Mouse (Mus musculus) macrophage (primary cell): Measurements from ENCODE around the gene Lonp1. TPM values are rescaled to one million over a fixed set of nuclear protein-coding genes. Genes with fewer than 3 reads are reported as not detected.

Experiments
- H3K27ac ChIP-seq: fragments of 350-480 bp; formaldehyde crosslinking; 2 replicates; pipeline ENCODE4 v1.9.0; 2021
- H3K36me3 ChIP-seq: fragments of 350-480 bp; formaldehyde crosslinking; 2 replicates; pipeline ENCODE4 v1.9.0; 2021; ENCODE audit errors: inconsistent target
- H3K4me3 ChIP-seq: fragments of 350-480 bp; formaldehyde crosslinking; 2 replicates; pipeline ENCODE4 v1.9.0; 2021; ENCODE audit errors: inconsistent target
- H3K79me2 ChIP-seq: fragments of 350-480 bp; formaldehyde crosslinking; 2 replicates; pipeline ENCODE4 v1.9.0; 2021; ENCODE audit errors: inconsistent target
- WGBS: methylation state at CpG from one replicate; pipeline ENCODE4 v1.1.7; 2026; ENCODE audit warnings: inconsistent platforms; ENCODE audit not compliant: missing documents; 5-methylcytosine and 5-hydroxymethylcytosine counted together
- polyA plus RNA-seq: library from polyadenylated mRNA; stranded (reverse); fragments of 250-400 nt; gene quantifications from 3 replicates; pipeline ENCODE4 v1.2.4, GENCODE M21; 2018; ENCODE audit warnings: inconsistent platforms
- total RNA-seq, 78 experiments: library from RNA; depleted of rRNA; stranded (reverse); fragments of 250-400 nt; gene quantifications; 1 replicate in 9 of 78; 2 replicates in 24 of 78; 3 replicates in 43 of 78; 4 replicates in 2 of 78; pipeline ENCODE4 v1.2.4; 2018; ENCODE audit warnings: inconsistent platforms in 56 of 78

The Lonp1 gene
- 10 to 100 TPM; 20.0 to 96.5 (median 52.9) TPM for total RNA-seq (2018; cell fraction: chromatin; rRNA removed)
- total RNA-seq (2018; cell fraction: cytosol; rRNA removed), result 10 to 100 TPM; 25.3 to 41.8 (median 32.0) TPM
- total RNA-seq (2018; cell fraction: nucleus; rRNA removed), result 10 to 100 TPM; 18.6 to 73.4 (median 44.9) TPM
- 25.9 to 34.1 TPM (median 32.5 TPM) in 3 replicates for polyA plus RNA-seq

- peak within 1 kb of the TSS; percentile 37 for H3K27ac ChIP-seq
- H3K36me3 ChIP-seq, result peaks cover 8% of the 10 kb centered on the region; the same call in 1 of the 2 replicates
- H3K79me2 ChIP-seq, result peaks cover 33% of the 10 kb centered on the region
- peak within 1 kb of the TSS; percentile 77 for H3K4me3 ChIP-seq
- under 1% methylated on average over 44 of the region's 51 CpGs for WGBS
Observed at GRCm38 (mm10) chr17:56626754-56627470, at the start of gene Lonp1. Lonp1 (minus strand) TSS chr17:56626887.

DNA sequence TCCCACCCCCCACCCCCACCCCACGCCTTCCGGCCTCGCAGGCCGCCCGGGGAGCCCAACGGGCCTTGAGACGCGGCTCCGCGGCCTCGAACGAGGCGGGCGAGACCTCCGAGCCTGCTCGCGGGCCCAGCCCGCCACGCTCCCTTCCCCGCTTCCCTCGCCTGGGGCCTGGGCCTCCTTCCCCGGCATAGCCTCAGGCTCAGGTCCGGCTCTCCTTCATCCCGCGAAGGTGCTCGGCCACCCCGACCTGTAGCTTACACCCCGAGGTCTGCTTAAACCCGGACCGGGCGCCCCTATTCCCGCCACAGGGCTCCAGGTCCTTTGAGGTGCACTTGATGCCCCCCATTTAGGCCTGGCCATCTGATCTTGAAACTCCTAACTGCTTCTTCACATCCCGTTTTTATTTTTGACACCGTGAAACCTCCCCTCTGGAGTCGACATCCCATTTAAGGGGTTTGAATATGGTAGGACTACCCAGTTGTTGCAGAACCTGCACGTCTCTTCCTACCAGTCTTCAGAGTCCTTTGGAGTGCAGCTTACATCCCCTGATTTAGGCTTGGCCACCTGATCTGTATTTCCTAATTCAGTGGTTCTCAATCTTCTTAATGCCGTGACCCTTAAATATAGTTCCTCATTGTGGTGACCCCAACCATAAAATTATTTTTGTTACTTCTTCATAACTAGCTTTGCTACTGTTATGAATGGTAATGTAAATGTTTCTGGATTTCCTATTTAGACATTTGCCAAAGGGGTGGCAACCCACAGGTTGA is 47.1 kb upstream of the Lonp1 start:
- Histone ChIP-seq H3K79me2 (peaks cover 53% of the 10 kb centered on the region), H3K4me3 (peak overlapping the region; percentile 76), H3K27ac (peak overlapping the region; percentile 36), H3K36me3 (peaks cover 7% of the 10 kb centered on the region; the same call in 1 of the 2 replicates)
- under 1% methylated on average over 35 of the region's 37 CpGs for WGBS

DNA sequence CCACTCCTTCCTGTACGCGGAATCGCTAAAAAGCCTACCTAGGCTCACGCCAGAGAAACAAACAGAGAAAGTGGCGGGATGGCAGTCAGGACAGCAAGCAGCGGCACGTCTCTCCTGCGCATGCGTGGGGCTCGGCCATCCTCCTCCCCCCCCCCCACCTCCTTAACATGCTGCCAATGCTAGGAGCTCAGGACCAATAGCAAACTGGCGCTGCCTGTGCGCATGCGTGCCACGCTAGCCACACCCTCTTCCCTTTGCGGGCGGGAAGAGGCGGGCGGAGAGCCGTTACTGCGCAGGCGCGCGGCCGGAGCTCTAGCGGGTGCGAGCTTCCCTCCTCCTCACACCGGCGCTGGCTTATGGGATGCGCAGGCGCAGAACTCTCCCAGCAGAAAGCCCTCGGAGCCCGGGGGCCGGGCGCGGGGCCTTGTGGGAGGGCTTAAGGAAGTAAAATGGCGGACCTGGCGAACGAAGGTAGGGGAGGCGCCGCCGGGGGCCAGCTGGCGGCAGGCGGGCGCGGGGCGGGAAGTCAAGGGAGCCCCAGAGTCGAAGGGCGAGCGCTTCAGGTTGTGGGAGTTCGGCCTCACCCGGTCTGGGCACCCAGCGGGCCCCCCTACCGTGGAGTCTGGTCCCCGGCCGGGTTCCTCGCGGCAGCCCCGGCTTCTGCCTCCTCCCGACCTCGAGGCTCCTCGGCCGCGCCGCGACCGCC is 46.4 kb upstream of the Lonp1 start, which contains the start of gene Ranbp3:
Ranbp3 (plus strand) TSS at position 354 of the 706 bp plus-strand sequence.
- Histone ChIP-seq H3K4me3 (peak within 1 kb of the TSS; percentile 76), H3K27ac (peak within 1 kb of the TSS; percentile 59), H3K36me3 (peaks cover 7% of the 10 kb centered on the region; the same call in 1 of the 2 replicates), H3K79me2 (peaks cover 45% of the 10 kb centered on the region)
- under 1% methylated on average over 62 of the region's 66 CpGs for WGBS

DNA sequence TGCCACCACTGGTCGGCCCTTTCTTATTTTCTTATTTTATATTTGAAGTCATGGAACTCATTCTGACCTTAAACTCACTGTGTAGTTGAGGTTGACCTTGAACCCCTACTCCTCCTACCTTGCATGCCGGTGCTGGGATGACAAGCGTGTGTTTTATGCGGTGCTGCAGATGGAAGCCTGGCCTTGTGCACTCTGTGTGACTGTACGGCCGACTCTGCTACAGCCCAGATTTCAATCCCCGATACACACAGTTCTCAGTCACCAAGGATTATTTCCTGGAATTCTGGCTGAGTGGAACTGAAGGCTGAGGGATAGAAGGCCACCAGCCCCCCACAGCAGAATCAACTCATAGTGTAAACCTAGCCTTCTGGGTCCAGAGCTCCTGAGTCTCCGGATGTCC is 43.1 kb upstream of the Lonp1 start:
- Histone ChIP-seq H3K27ac (no peak overlapping the region), H3K4me3 (no peak overlapping the region), H3K79me2 (peaks cover 12% of the 10 kb centered on the region), H3K36me3 (no peaks in the 10 kb centered on the region)
- 94% methylated on average over 8 of the region's 8 CpGs for WGBS

DNA sequence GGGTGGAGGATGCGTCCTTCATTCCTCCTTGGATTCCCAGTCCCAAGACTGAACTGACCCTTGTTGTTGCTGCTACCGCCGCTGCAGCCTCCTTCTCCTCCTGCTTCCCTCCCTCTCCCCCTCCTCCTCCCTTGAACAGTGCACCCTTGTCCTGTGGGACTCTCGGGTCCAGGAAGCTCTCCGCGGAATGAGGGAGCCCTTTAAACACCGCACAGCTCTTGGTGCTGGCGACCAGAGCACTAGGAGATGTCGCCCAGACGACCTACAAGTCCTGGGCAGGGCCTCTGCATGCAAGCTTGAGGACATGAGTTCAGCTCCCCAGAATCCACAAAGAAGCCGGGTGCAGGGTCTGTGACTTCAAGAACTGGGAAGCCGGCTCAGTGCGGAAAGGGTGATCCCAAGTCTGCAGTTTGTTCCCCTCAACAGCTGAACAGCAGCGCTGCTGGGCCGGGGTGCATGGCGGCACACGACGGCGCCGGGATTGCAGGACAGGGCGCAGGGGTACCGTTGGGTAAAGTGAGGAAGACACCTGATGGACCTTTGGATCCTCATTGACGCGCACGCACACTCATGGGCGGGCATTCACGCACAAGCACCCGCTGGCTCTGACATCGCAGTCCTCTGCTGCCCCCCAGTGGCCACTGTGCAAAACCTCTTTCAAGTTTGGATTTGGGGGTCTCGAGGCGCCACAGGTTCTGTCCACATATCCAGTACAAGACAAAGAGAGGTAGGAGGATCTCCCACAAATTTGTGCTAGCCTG is 41.9 kb upstream of the Lonp1 start:
- WGBS, result 8% methylated on average over 31 of the region's 31 CpGs
- peak overlapping the region; percentile 21 for H3K4me3 ChIP-seq
- H3K27ac ChIP-seq, result no peak overlapping the region
- no peaks in the 10 kb centered on the region; the same call in 1 of the 2 replicates for H3K79me2 ChIP-seq
- no peaks in the 10 kb centered on the region for H3K36me3 ChIP-seq

DNA sequence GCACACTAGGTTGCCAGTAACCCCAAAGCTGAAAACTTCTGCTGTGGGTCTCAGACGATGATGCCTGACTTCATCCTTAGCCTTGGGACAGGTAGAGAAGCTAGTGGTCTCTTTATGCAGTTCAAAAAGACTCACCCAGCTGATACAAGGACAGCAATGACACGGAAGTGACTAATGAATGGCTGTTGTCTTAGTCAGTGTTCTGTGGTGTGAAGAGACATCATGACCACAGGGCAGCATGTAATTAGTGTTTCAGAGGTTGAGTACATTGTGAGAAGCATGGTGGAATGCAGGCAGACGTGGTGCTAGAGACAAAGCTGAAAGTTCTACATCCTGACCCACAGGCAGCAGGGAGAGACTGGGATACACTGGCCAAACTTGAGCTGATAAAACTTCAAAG is 40.9 kb upstream of the Lonp1 start:
- 72% methylated on average over 3 of the region's 3 CpGs for WGBS
- no peaks in the 10 kb centered on the region for H3K79me2 ChIP-seq
- no peak overlapping the region for H3K4me3 ChIP-seq
- H3K27ac ChIP-seq, result no peak overlapping the region
- no peaks in the 10 kb centered on the region for H3K36me3 ChIP-seq

GRCm38 (mm10) chr17:56666384-56666783 is 39.7 kb upstream of the Lonp1 start:
- no peaks in the 10 kb centered on the region for H3K79me2 ChIP-seq
- no peak overlapping the region for H3K27ac ChIP-seq
- H3K36me3 ChIP-seq, result no peaks in the 10 kb centered on the region
- 90% methylated on average over 4 of the region's 4 CpGs for WGBS
- no peak overlapping the region for H3K4me3 ChIP-seq

GRCm38 (mm10) chr17:56664333-56664732 is 37.6 kb upstream of the Lonp1 start:
- Histone ChIP-seq H3K4me3 (no peak overlapping the region), H3K27ac (no peak overlapping the region), H3K36me3 (no peaks in the 10 kb centered on the region), H3K79me2 (no peaks in the 10 kb centered on the region)
- WGBS, result 53% methylated on average over 10 of the region's 10 CpGs

DNA sequence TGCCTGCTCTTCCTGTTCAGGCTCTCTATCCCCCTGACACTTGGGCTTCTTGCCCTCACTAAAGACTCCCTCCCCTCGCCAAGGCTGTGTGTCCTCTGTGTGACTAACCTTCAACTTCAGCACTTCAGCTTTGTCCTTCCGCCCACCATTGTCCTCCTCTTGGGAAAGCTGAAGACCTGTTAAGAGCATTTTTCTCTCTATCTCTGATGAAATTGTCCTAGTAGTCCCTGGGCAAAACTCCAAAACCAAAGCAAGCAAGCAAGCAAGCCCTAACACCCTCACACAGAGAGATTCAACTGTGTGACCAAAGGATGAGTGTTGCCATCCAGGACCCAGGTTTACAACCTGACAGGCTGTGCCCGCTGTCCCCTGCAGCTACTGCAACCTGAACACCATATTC is 37.0 kb upstream of the Lonp1 start:
- WGBS, result 67% methylated on average over 3 of the region's 3 CpGs
- no peaks in the 10 kb centered on the region for H3K79me2 ChIP-seq
- no peaks in the 10 kb centered on the region for H3K36me3 ChIP-seq
- no peak overlapping the region for H3K4me3 ChIP-seq
- no peak overlapping the region for H3K27ac ChIP-seq

GRCm38 (mm10) chr17:56656171-56656570 is 29.5 kb upstream of the Lonp1 start:
- 87% methylated on average over 6 of the region's 6 CpGs for WGBS
- H3K36me3 ChIP-seq, result no peaks in the 10 kb centered on the region
- H3K27ac ChIP-seq, result no peak overlapping the region
- no peak overlapping the region for H3K4me3 ChIP-seq
- H3K79me2 ChIP-seq, result no peaks in the 10 kb centered on the region

- H3K27ac ChIP-seq, result no peak overlapping the region
- 94% methylated on average over 3 of the region's 3 CpGs for WGBS
- H3K36me3 ChIP-seq, result no peaks in the 10 kb centered on the region
- no peaks in the 10 kb centered on the region for H3K79me2 ChIP-seq
- H3K4me3 ChIP-seq, result no peak overlapping the region
Observed at GRCm38 (mm10) chr17:56655311-56655710, 28.6 kb upstream of the Lonp1 start.

DNA sequence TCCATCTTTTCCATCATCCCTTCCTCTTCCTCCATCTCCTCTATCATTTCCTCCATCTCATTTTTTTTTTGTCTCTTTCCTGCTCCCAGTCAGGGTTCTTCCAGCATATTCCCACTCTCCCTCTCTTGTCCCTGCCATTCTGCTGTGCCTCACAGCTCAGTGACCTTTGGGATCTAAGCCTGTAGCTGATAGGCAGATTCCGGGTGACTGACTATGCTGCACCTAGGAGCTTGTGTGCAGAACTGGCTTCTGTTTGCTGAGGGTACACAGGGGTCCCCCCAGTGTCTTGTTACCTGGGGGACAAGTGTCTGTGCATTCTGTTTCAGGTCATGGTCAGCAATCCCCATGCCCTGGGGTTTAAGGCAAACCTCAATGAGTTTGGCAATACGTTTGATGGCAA is 28.1 kb upstream of the Lonp1 start:
- Histone ChIP-seq H3K27ac (no peak overlapping the region), H3K79me2 (no peaks in the 10 kb centered on the region), H3K4me3 (no peak overlapping the region), H3K36me3 (no peaks in the 10 kb centered on the region)
- 80% methylated on average over 2 of the region's 2 CpGs for WGBS

DNA sequence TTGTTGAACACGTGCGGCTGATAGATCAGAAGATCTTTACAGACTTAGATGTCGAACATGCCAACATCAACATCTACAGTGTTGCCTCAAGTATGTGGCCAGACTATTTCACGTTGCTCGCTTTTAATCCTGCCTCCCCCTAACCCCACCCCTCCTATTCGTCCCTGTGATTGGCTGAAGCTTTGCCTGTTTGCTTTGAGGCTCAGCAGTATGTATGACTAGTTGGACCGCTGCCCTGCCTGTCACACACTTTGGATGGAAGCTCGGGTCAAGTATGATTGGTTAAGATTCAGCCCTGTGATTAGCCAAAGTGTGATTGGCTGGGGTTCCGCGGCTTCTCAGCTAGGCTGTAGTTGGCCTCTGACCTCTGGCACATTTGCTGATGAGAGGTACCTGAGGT is 25.1 kb upstream of the Lonp1 start:
- H3K36me3 ChIP-seq, result no peaks in the 10 kb centered on the region
- no peak overlapping the region for H3K27ac ChIP-seq
- no peaks in the 10 kb centered on the region for H3K79me2 ChIP-seq
- no peak overlapping the region for H3K4me3 ChIP-seq
- WGBS, result 49% methylated on average over 10 of the region's 10 CpGs

DNA sequence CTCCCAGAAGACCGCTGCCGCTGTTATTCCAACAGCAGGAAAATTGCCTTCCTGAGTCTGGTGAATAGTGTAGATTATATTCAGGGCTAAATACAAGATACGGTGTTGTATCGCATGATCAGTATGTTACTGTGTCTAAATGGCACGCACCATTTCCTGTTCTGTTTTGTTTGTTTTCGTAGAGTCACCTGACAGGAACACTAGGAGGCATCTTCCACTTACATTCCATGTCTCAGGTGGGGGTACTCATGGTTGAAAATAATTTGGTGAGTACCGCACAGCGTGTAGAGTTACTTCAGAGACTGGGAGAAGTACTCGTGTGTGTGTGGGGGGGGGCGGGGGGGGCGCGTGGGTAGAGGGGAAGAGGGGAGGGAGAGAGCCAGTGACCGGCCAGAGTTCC is 20.9 kb upstream of the Lonp1 start:
- Histone ChIP-seq H3K79me2 (no peaks in the 10 kb centered on the region), H3K27ac (no peak overlapping the region), H3K4me3 (no peak overlapping the region), H3K36me3 (no peaks in the 10 kb centered on the region)
- 60% methylated on average over 6 of the region's 13 CpGs for WGBS
